Mouse (Mus musculus) spleen, adult 2 months (tissue): ENCODE data around the gene Thsd4. TPM values are rescaled to one million over a fixed set of nuclear protein-coding genes. Genes with fewer than 3 reads are reported as not detected.
"Not testable (repeated sequence)": the region's sequence is repeated elsewhere in the genome, so short reads cannot be mapped to it uniquely, and the experiment has no call there.

ENCODE experiments used
- DNase-seq, 2 experiments: peaks; one replicate each; pipeline versions ENCODE4 v3.0.0 to v3.0.0-alpha.2; 2012 to 2021; ENCODE audit warnings: low spot score in 2 of 2, low read depth in 1 of 2
- H3K27ac ChIP-seq: fragments of 200-500 bp; 2 replicates; pipeline ENCODE4 v1.5.1; 2012; ENCODE audit warnings: low read length, inconsistent platforms; ENCODE audit not compliant: insufficient read depth
- H3K27me3 ChIP-seq: fragments of 200-500 bp; 2 replicates; pipeline ENCODE4 v1.6.1; 2012; ENCODE audit warnings: mild to moderate bottlenecking, moderate library complexity, low read length, inconsistent platforms; ENCODE audit not compliant: control insufficient read depth, insufficient read depth
- H3K36me3 ChIP-seq: fragments of 200-500 bp; 2 replicates; pipeline ENCODE4 v1.6.1; 2012; ENCODE audit warnings: mild to moderate bottlenecking, low read length, inconsistent platforms; ENCODE audit not compliant: control insufficient read depth, insufficient read depth
- H3K4me1 ChIP-seq: fragments of 200-500 bp; 2 replicates; pipeline ENCODE4 v1.6.1; 2011; ENCODE audit warnings: inconsistent platforms; ENCODE audit not compliant: control insufficient read depth, insufficient read depth, insufficient read length
- H3K4me3 ChIP-seq: fragments of 200-500 bp; 2 replicates; pipeline ENCODE4 v1.5.1; 2011; ENCODE audit warnings: mild to moderate bottlenecking, inconsistent platforms; ENCODE audit not compliant: insufficient read depth, insufficient read length; ENCODE audit errors: extremely low read depth
- CTCF ChIP-seq: fragments of 200-500 bp; IDR thresholded peaks from 2 replicates; pipeline ENCODE4 v1.5.1; 2011; ENCODE audit warnings: mild to moderate bottlenecking, inconsistent platforms; ENCODE audit not compliant: insufficient read depth, insufficient read length, insufficient replicate concordance; ENCODE audit errors: extremely low read depth
- POLR2A ChIP-seq: fragments of 200-500 bp; IDR thresholded peaks from 2 replicates; pipeline ENCODE4 v1.6.1; 2011; ENCODE audit warnings: low read depth, low read length, inconsistent platforms
- WGBS: fragments of 180-500 bp; shearing (Covaris S2); methylation state at CpG from one replicate; pipeline ENCODE4 v1.1.7; 2018; 5-methylcytosine and 5-hydroxymethylcytosine counted together
- polyA plus RNA-seq: library from polyadenylated mRNA; depleted of rRNA; stranded (reverse); fragments of >200 nt; gene quantifications from 2 replicates; pipeline ENCODE4 v1.2.3, GENCODE M21; 2012

Gene Thsd4
- polyA plus RNA-seq, 1 experiment: 0.95 TPM

DNA sequence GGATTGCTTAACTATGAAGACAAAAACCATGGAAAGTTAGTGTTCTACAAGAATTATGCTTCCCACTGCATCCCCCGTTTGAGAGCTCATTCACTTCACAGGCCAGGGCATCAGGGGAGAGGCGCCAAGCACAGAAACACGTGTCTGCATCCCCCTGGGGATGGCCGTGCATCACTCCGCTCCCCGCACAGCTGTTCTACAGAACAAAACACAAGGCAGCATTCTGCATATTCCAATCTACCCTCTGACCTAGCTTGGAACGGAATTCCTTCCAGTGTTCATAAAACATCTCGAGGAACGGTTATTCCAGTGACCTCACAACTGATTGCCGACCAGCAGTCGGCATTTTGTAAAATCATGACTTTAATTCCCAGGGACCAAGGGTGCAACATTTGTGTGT lies 240.6 kb downstream of the Thsd4 start:
- no peaks in the 10 kb centered on the region for H3K4me1 ChIP-seq
- no peaks in the 10 kb centered on the region for H3K27me3 ChIP-seq
- no peak overlapping the region for H3K27ac ChIP-seq
- WGBS: 86% methylated on average over 11 of the region's 11 CpGs
- H3K4me3 ChIP-seq: no peak overlapping the region
- H3K36me3 ChIP-seq: no peaks in the 10 kb centered on the region
- no peak for TF ChIP-seq CTCF
- TF ChIP-seq POLR2A: no peak
- no peak for DNase-seq

DNA sequence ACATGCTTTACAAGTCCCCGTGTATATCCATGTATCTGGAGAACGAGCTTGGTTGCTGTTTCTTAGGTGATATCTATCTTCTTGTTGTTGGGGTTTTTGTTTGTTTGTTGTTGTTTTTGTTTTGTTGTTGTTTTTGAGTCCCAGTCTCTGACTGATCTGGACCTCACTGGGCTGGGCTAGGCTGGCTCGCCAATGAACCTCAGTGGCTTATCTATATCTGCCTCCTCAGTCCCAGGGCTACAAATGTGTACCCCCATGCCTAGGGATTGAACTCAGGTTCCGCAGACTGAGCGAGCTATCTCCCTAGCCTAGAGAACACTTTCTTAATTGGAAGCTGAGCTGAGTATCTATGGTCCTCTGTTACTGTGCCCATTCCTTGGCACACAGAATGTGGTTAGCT lies 241.1 kb downstream of the Thsd4 start:
- DNase-seq: no peak
- TF ChIP-seq CTCF (no peak), POLR2A (no peak)
- H3K27me3 ChIP-seq: no peaks in the 10 kb centered on the region
- no peaks in the 10 kb centered on the region for H3K4me1 ChIP-seq
- no peak overlapping the region for H3K27ac ChIP-seq
- WGBS: 87% methylated on average over 5 of the region's 5 CpGs
- no peak overlapping the region for H3K4me3 ChIP-seq
- no peaks in the 10 kb centered on the region for H3K36me3 ChIP-seq

DNA sequence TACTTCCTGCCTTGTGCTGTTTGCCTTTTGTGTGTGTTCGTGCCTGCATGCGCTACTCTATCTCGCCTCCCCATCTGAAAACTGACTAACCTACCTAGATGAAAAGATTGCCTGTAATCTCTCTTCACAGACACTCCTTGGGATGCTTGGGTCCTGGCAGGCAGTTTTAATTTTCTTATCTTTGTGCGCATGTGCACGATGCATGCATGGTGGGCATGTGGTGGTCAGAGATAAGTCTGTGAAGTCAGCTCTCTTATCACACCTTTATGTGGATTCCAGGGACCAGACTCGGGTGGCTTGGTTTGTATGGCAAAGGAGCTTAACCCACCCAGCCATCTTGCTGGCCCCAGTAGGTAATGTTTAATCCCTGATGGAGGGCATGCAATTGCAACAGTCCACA lies 242.3 kb downstream of the Thsd4 start:
- WGBS: 39% methylated on average over 6 of the region's 6 CpGs
- H3K36me3 ChIP-seq: no peaks in the 10 kb centered on the region
- H3K4me1 ChIP-seq: no peaks in the 10 kb centered on the region
- DNase-seq: no peak
- H3K27me3 ChIP-seq: no peaks in the 10 kb centered on the region
- no peak overlapping the region for H3K27ac ChIP-seq
- no peak for TF ChIP-seq POLR2A
- TF ChIP-seq CTCF: no peak
- H3K4me3 ChIP-seq: no peak overlapping the region

DNA sequence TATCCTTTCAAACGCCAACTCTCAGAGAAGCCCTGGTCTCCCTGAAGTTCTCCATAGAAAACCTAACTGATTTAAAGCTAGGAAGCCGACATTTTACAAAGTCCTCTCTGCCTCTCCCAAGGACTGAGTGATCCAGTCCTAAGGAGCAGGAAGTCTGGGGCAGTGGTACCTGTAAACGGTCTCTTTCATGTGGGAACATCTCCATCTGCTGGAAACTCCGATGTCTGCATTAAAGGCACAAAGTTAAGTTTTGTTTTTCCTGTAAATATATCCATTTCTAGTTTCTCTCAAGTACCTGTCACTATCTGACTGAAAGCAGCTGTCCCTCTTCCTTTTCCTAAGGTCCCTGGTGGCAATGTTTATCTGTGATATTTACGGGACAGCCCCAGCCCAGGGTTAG lies 245.5 kb downstream of the Thsd4 start:
- H3K4me1 ChIP-seq: no peaks in the 10 kb centered on the region
- no peak for DNase-seq
- H3K27me3 ChIP-seq: no peaks in the 10 kb centered on the region
- no peak overlapping the region for H3K27ac ChIP-seq
- TF ChIP-seq CTCF (no peak), POLR2A (no peak)
- 55% methylated on average over 5 of the region's 5 CpGs for WGBS
- no peak overlapping the region for H3K4me3 ChIP-seq
- H3K36me3 ChIP-seq: no peaks in the 10 kb centered on the region

DNA sequence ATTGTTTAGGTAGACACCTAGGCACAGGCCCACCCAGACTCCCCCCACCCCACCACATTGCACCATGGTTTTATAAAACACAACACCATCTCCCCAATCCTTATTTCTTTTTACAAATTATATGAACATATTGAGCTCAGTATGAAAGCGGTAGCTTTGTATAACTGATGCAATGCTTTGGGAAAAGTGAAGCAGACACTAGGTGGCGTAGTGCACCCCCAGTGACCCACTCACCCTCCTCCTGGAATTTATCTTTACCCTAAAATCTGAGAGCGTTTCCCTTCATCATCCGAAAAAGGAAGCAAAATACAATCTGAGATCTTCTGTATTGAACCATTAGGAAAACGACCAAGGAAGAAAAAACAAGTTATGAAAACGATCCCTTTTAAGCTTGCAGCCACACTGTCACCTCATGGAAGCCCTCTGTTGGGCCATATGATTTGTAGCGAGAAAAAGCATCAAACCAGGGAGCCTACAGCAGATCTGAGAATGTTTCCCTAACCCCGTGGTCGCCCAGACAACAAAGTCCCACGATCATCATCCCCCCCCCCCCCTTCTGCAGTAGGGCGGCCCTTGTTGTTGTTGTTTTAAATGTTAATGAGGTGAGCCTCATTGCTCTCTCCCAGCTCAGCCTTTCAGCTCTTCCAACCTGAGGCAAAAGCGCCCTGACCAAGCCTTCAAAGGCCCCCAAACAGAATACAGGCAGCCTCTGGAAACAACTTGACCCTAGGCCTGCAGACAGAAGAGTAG lies 246.3 kb downstream of the Thsd4 start:
- DNase-seq: no peak
- 43% methylated on average over 12 of the region's 12 CpGs for WGBS
- no peaks in the 10 kb centered on the region for H3K27me3 ChIP-seq
- no peak overlapping the region for H3K27ac ChIP-seq
- no peaks in the 10 kb centered on the region for H3K4me1 ChIP-seq
- TF ChIP-seq CTCF (no peak), POLR2A (no peak)
- H3K4me3 ChIP-seq: no peak overlapping the region
- H3K36me3 ChIP-seq: no peaks in the 10 kb centered on the region

DNA sequence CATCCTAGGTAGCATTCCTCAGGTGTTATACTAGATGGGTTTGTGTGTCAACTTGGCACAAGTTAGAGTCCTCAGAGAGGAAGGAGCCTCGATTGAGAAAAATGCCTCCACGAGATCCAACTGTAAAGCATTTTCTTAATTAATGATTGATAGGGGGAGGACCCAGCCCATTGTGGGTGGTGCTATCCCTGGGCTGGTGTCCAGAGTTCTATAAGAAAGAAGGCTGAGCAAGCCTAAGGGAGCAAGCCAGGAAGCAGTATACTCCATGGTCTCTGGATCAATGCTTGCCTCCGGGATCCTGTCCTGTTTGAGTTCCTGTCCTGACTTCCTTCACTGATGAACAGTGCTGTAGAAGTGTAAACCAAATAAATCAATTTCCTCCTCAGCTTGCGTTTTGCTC lies 247.3 kb downstream of the Thsd4 start:
- H3K4me1 ChIP-seq: no peaks in the 10 kb centered on the region
- DNase-seq: no peak
- 60% methylated on average over 4 of the region's 4 CpGs for WGBS
- no peak overlapping the region for H3K4me3 ChIP-seq
- no peaks in the 10 kb centered on the region for H3K27me3 ChIP-seq
- TF ChIP-seq CTCF: no peak
- TF ChIP-seq POLR2A: no peak
- no peaks in the 10 kb centered on the region for H3K36me3 ChIP-seq
- no peak overlapping the region for H3K27ac ChIP-seq

DNA sequence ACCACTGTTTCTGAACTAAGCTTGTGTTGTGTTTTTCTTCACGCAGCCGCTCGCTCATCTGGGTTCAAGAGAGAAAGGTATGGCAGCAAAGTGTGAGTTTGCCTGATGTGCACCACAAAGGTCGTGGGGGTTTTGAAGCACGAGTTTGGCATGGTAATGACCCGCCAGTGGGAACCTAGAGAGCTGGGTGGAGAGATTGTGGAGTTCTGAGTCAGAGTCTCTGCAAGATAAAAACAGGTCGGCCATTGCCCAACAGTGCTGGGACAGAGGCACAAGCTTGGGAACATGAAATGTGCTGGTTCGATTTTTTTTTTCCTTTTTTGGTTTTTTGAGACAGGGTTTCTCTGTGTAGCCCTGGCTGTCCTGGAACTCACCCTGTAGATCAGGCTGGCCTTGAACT lies 249.5 kb downstream of the Thsd4 start:
- not testable (repeated sequence) for DNase-seq, H3K27ac ChIP-seq, H3K4me1 ChIP-seq, H3K36me3 ChIP-seq, H3K4me3 ChIP-seq, H3K27me3 ChIP-seq
- 75% methylated on average over 8 of the region's 8 CpGs for WGBS
